Mouse (Mus musculus): ENCODE results near the gene Il4. TPM values are rescaled to one million over a fixed set of nuclear protein-coding genes. Genes with fewer than 3 reads are reported as not detected.

Il4 gene
- polyA plus RNA-seq, 1 experiment from 2014 or later: 0.53 TPM

DNA sequence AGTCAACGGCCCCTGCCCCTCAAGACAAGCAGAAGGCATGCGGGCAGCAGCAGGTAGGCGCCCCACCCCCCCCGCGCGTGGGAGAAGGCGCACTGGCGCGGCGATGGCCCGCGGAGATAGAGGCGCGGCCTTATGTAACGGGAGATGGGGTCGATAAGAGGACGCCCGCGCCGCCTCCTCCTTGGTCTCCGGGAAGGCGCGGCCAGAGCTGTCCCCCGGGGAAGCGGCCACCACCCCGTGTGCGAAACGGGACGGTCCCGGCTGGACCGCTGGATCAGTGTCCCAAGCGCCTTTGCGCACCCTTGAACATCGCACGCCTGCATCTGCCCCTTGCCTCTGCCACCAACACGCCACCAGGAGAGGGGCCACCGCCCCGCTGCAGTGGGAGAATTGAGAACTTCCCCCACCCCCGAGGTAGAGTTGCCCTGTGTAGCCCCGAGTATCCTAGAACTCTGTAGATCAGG is 17.7 kb upstream of the Il4 start:
- H3K27ac ChIP-seq: no peak overlapping the region
- WGBS (ENCODE audit: missing documents): 6% methylated on average over 32 of the region's 40 CpGs
- H3K4me3 ChIP-seq (ENCODE audit: inconsistent target): no peak overlapping the region
- no peaks in the 10 kb centered on the region for H3K36me3 ChIP-seq (ENCODE audit: inconsistent target)
- H3K79me2 ChIP-seq (ENCODE audit: inconsistent target): no peaks in the 10 kb centered on the region

DNA sequence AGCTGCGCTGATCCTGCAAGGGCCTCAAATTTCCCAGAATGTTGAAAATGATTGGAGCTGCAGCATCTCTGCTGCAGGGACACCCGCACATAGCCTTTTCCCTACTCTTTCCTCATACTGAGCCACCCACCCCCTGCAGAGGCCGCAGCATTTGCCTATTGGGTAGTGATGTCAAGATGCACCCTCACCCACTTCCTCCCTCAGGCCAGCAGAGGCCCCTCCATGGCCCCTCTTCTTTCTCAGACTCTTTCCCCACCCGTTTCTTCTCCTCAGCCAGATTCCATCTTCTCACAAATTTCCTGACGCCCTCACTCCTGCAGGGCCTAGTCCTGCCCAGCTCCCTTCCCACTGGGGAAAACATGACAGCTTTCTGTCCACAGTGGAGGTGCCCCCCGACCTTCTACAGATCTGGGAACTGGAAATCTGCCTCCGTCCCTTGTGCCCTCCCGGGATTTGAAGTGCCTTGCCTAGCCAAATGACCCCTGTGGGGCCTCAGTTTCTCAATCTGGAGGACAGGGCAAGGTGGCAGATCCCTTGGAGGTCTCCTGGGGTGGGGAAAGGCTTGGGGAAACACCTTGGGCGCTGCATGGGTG is 17.2 kb upstream of the Il4 start:
- 68% methylated on average over 9 of the region's 9 CpGs for WGBS (ENCODE audit: missing documents)
- Histone ChIP-seq H3K4me3 (ENCODE audit: inconsistent target) (no peak overlapping the region), H3K79me2 (ENCODE audit: inconsistent target) (no peaks in the 10 kb centered on the region), H3K36me3 (ENCODE audit: inconsistent target) (no peaks in the 10 kb centered on the region), H3K27ac (no peak overlapping the region)

DNA sequence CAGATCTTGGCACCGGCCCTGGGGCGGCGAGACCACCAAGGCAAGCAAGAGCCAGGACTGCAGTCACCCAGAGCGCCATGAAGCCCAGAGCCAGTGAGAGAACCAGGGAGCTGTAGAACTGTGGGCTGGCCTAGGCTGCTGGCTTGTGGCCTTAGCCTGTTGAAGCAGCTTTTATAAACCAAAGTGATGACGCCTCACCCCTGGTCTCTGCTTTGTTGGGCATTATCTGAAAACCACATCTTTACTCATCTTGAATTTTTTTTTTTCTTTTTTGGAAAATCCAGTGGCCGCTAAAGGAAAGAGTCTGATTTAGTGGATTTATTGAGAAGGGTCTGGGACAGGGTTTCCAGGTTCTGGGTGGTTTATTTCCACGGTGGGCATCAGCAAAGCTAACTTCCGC is 16.1 kb upstream of the Il4 start, which contains the start of gene Il13:
Gene Il13, minus strand, starts transcription at position 147 of the 400 bp plus-strand sequence.
- 95% methylated on average over 8 of the region's 8 CpGs for WGBS (ENCODE audit: missing documents)
- no peak within 1 kb of the TSS for H3K27ac ChIP-seq
- no peak within 1 kb of the TSS for H3K4me3 ChIP-seq (ENCODE audit: inconsistent target)
- no peaks in the 10 kb centered on the region for H3K36me3 ChIP-seq (ENCODE audit: inconsistent target)
- no peaks in the 10 kb centered on the region for H3K79me2 ChIP-seq (ENCODE audit: inconsistent target)

DNA sequence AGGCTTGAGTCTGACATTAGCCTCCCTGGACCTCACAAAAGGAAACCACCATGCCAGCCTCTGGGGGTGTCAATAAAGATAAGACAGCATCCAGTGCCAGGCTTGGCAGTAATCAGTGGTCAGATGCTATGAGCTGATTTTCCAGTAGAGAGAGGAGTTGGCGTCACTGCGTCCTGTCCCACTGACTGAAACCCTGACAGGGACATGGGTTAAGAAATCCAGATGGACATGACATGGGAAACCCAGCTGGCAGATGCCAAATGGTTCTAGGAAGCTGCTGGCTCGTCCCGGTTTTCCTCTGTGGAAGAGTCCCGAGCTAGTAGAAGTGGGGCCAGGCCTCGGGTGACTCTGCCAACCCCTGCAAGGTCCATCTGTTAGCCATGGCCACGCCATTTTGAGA is 15.2 kb upstream of the Il4 start:
- Histone ChIP-seq H3K27ac (no peak overlapping the region), H3K79me2 (ENCODE audit: inconsistent target) (no peaks in the 10 kb centered on the region), H3K4me3 (ENCODE audit: inconsistent target) (no peak overlapping the region), H3K36me3 (ENCODE audit: inconsistent target) (no peaks in the 10 kb centered on the region)
- 94% methylated on average over 7 of the region's 7 CpGs for WGBS (ENCODE audit: missing documents)

DNA sequence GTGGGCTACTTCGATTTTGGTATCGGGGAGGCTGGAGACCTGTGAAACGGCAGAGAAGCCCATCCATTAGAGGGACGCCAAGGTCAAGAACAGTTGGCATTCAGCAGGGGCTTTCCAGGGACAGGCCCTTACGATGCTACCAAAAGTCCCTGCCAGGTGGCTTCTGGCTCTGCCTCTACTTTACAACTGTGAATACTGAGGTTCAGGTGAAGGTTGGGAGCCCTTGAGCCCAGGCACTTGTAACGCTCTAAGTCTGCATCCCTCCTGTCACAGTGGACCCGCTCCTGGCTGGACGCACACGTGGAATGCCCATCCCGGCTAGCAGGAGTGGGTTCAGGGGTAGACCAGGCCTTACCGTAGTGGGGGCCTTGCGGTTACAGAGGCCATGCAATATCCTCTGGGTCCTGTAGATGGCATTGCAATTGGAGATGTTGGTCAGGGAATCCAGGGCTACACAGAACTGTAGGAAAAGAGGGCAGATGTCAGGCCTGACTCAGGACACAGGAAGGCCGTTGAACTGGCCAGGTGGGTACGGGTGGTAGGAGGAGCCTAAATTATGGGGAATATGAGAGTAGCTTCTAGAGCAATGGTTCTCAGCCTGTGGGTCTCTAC is 13.8 kb upstream of the Il4 start:
- H3K4me3 ChIP-seq (ENCODE audit: inconsistent target): no peak overlapping the region
- no peaks in the 10 kb centered on the region for H3K79me2 ChIP-seq (ENCODE audit: inconsistent target)
- 90% methylated on average over 14 of the region's 14 CpGs for WGBS (ENCODE audit: missing documents)
- H3K27ac ChIP-seq: no peak overlapping the region
- H3K36me3 ChIP-seq (ENCODE audit: inconsistent target): no peaks in the 10 kb centered on the region

DNA sequence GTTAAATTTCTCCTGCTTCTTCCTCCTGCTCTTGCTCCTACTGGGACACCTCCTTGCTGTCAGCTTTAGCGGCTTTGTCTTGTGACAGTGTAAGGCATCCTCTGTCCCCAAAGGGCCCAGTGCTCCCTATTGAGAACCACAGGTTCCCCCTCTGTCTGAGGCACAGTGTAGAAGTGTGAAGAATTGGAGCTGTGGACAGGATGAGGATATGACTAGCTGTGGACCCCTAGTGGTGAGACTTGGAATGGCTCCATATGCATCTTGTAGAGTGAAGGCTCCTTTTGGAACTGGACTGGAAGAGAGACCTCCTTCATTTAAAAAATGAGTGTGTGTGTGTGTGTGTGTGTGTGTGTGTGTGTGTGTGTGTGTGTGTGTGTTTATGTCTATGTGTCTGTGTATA is 9.4 kb upstream of the Il4 start:
- no peaks in the 10 kb centered on the region for H3K36me3 ChIP-seq (ENCODE audit: inconsistent target)
- H3K4me3 ChIP-seq (ENCODE audit: inconsistent target): no peak overlapping the region
- H3K79me2 ChIP-seq (ENCODE audit: inconsistent target): no peaks in the 10 kb centered on the region
- WGBS (ENCODE audit: missing documents): 0% methylated on average over 1 of the region's 1 CpGs
- H3K27ac ChIP-seq: no peak overlapping the region

DNA sequence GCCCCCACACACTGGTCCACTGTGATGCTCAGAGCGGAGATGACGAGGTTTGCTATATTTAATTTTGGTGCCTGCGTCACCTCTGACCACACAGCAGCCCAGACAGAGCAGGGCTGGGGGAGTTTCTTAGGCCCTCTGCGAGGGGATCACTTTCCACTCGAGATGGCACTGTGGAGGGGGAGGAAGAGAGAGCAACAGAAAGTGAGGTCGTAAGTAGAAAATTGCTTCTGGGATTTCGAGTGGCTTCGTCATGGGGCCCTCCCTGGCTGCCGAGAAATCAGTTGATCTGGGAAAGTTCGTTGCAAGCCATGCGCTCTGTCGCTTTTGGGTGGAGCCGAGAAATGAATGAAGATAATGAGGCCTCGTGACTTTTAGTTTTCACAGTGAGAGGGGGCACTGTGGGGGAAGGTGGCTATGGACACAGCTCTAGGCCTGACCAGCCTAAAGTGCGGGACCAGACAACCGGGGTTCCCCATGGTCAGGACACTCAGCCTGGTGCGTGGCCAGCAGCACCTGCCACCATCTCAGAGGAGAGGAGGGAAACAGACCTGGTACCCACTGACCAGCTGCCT is 8.4 kb upstream of the Il4 start:
- Histone ChIP-seq H3K79me2 (ENCODE audit: inconsistent target) (no peaks in the 10 kb centered on the region), H3K27ac (no peak overlapping the region), H3K4me3 (ENCODE audit: inconsistent target) (no peak overlapping the region), H3K36me3 (ENCODE audit: inconsistent target) (no peaks in the 10 kb centered on the region)
- 93% methylated on average over 17 of the region's 17 CpGs for WGBS (ENCODE audit: missing documents)

DNA sequence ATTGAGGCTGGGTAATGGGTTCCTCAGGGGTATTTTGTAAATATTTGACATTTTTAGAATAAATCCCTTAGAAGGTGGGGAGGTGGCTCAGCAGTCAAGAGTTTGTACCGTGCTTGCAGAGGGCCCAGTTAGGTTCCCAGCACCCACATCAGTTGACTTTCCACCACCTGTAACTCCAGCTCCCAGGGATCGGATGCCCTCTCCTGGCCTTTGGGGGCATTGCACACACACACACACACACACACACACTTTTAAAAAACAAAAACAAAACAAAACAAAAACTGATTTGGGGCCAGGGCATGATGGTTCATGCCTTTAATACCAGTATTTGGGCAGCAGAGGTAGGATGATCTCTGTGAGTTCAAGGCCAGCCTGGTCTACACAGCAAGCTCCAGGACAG is 5.7 kb upstream of the Il4 start:
- WGBS (ENCODE audit: missing documents): 92% methylated on average over 1 of the region's 2 CpGs
- Histone ChIP-seq H3K4me3 (ENCODE audit: inconsistent target) (no peak overlapping the region), H3K79me2 (ENCODE audit: inconsistent target) (no peaks in the 10 kb centered on the region), H3K27ac (no peak overlapping the region), H3K36me3 (ENCODE audit: inconsistent target) (no peaks in the 10 kb centered on the region)

DNA sequence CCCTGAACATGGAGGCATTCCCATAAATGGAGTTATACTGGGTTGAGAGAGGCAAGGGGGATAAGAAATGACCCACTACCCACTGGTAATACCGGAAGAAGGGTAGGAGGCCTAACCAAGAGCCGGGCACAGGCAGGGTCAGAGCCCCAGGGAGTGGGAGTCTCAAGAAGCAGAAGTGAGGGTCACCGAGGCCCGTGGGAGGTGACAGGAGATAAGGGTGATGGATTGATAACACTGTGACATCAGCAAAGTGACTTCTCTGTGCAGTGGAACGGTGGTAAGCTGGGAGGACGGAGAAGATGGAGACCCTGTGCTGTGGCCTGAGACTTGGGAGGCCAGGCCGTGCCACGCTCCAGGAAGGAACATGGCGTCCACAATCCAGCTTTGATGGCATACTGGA is 5.1 kb upstream of the Il4 start:
- Histone ChIP-seq H3K79me2 (ENCODE audit: inconsistent target) (no peaks in the 10 kb centered on the region), H3K36me3 (ENCODE audit: inconsistent target) (no peaks in the 10 kb centered on the region), H3K27ac (no peak overlapping the region), H3K4me3 (ENCODE audit: inconsistent target) (no peak overlapping the region)
- 78% methylated on average over 9 of the region's 9 CpGs for WGBS (ENCODE audit: missing documents)

DNA sequence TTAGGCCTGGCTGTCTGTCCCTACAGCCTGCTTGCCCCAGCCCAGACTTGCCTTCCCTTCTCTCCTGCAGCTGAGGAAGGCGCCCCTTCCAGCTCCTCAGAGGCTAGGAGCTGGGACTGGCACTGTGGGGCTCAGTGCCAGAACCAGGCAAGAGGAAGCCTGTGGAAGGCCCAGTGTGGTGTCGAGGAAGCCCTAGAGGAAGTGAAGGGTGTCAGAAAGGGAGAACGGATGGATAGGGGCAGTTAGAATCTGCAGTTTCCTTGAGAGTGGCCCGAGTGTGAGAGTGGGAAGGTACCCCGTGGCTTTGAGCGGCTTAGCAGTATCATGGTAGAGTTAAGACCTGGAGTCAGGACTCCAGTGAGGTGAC is 4.0 kb upstream of the Il4 start:
- H3K27ac ChIP-seq: no peak overlapping the region
- 14% methylated on average over 6 of the region's 6 CpGs for WGBS (ENCODE audit: missing documents)
- no peak overlapping the region for H3K4me3 ChIP-seq (ENCODE audit: inconsistent target)
- no peaks in the 10 kb centered on the region for H3K79me2 ChIP-seq (ENCODE audit: inconsistent target)
- H3K36me3 ChIP-seq (ENCODE audit: inconsistent target): no peaks in the 10 kb centered on the region

DNA sequence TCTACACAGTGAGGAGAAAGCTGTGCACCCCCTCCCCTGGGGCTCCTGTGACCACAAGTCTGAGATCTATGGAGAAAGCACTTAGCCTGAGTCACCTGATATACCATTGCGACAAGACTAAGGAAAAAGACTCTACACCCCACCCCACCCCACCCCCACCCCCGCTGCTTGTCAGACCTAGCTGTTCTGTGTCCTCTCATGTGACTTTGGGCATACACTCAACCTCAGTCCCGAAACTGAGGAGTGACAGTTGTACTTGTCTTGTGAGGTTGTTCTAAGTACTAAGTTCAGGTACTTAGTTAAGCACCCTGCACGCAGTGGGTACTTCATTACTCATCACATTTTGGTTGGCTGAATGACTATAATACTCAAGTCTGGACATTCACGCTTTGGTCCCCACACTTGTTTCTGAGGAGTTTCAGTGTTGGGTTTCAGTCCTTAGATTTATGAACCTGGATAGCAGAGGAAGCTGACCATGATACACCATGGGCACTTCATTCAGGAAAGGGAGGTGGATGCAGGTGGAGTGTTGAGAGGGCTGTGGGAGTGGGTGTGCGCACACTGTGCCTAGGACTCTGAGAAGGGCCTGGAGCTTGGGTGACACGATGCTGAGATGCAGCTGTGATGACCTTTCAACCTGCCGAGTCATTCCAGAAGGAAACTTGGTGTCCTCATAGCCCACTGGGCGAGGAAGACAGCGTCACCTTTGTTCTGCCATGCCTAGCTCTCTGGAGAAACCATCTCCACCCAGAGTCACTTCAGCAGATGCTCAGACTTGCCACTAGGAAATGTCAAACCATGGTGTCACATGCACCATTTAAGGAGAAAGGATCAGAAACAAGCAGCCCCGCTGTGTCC is 3.3 kb upstream of the Il4 start:
- Histone ChIP-seq H3K79me2 (ENCODE audit: inconsistent target) (no peaks in the 10 kb centered on the region), H3K36me3 (ENCODE audit: inconsistent target) (no peaks in the 10 kb centered on the region), H3K4me3 (ENCODE audit: inconsistent target) (no peak overlapping the region), H3K27ac (no peak overlapping the region)
- 77% methylated on average over 10 of the region's 11 CpGs for WGBS (ENCODE audit: missing documents)

DNA sequence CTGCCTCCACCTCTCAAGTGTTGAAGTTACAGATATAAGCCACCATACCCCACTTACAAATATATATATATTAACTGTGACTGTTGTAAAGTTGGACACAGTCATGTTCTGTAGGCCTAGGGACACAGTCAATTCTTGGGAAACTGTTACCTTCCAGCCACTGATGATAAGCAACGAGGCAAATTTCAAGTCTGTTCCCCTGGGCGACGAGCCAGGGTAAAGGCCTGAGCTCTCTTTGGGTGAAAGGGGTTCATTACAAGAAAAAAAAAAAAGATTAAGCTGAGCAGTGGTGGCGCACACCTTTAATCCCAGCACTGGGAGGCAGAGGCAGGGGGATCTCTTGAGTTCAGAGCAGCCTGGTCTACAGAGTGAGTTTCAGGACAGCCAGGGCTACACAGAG is 1.6 kb upstream of the Il4 start:
- Histone ChIP-seq H3K79me2 (ENCODE audit: inconsistent target) (no peaks in the 10 kb centered on the region), H3K27ac (no peak overlapping the region), H3K4me3 (ENCODE audit: inconsistent target) (no peak overlapping the region), H3K36me3 (ENCODE audit: inconsistent target) (no peaks in the 10 kb centered on the region)
- 84% methylated on average over 4 of the region's 4 CpGs for WGBS (ENCODE audit: missing documents)

DNA sequence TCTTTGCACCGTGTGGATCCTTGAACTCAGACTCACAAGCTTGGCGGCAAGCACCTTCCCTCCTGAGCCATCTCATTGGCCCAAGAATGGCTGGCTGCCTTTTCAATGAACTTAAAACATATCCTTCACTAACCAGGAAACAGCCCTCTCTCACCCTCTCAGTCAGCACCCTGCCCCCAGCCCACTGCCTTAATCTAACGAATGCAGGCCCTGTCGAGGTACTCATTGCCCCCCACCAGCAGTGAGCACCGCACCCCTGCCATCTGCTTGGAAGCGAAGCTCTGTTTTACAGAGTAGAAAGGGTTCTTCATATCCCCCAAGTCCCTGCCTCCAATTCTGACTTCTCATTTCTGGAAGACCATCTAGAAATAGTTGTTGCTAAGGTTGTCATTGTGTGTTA is 959 bp upstream of the Il4 start:
- 83% methylated on average over 6 of the region's 6 CpGs for WGBS (ENCODE audit: missing documents)
- no peaks in the 10 kb centered on the region for H3K79me2 ChIP-seq (ENCODE audit: inconsistent target)
- no peak overlapping the region for H3K4me3 ChIP-seq (ENCODE audit: inconsistent target)
- no peak overlapping the region for H3K27ac ChIP-seq
- H3K36me3 ChIP-seq (ENCODE audit: inconsistent target): no peaks in the 10 kb centered on the region

DNA sequence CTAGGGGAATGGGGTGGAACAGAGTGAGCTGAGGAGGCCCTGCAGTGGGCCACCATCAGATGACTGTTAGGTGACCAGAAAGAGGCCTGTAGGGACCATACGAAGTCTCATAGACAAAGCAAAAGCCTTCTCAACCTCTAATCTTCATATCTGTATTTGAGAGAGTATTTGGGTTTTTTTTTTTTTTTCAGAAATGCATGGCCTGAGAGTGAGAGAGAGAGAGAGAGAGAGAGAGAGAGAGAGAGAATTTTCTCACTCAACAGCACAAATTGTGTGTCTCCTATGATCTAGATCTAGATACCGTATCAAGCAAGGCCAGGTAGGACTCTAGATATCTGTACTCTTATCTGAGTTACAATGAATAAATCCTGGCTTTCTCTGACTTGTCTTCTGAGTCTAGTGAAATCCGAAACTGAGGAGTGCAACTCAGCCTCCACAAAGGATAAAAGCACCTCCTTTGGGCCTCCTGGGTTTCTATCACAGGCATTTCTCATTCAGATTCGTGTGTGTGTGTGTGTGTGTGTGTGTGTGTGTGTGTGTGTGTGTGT is 833 bp downstream of the Il4 start:
- no peaks in the 10 kb centered on the region for H3K36me3 ChIP-seq (ENCODE audit: inconsistent target)
- H3K27ac ChIP-seq: no peak overlapping the region
- 92% methylated on average over 3 of the region's 4 CpGs for WGBS (ENCODE audit: missing documents)
- no peak overlapping the region for H3K4me3 ChIP-seq (ENCODE audit: inconsistent target)
- no peaks in the 10 kb centered on the region for H3K79me2 ChIP-seq (ENCODE audit: inconsistent target)
